Mouse (Mus musculus) liver, adult 2 months (tissue): ENCODE measurements around the gene Lmbr1.

Experiments
- CTCF ChIP-seq: fragments of 200-500 bp; IDR thresholded peaks from 2 replicates; pipeline ENCODE4 v1.5.1; 2011; ENCODE audit warnings: low read depth, low read length, control low read depth
- POLR2A ChIP-seq: fragments of 200-500 bp; IDR thresholded peaks from 2 replicates; pipeline ENCODE4 v1.6.1; 2011; ENCODE audit warnings: low read length, control low read depth; ENCODE audit not compliant: insufficient read depth; ENCODE audit errors: extremely low read depth

- no peak for TF ChIP-seq CTCF
- no peak for TF ChIP-seq POLR2A
These were observed 20.2 kb upstream of the Lmbr1 start for GRCm38 (mm10) chr5:29398427-29398826.
